Mouse (Mus musculus) testis, adult 2 months (tissue): ENCODE data around the gene Pfkfb3.

Experiments used
- CTCF ChIP-seq: fragments of 200-500 bp; IDR thresholded peaks from 2 replicates; pipeline ENCODE4 v1.5.1; 2012; ENCODE audit warnings: low read depth, mild to moderate bottlenecking, inconsistent platforms, low read length, moderate library complexity; ENCODE audit not compliant: control insufficient read depth, insufficient read depth, insufficient replicate concordance
- POLR2A ChIP-seq: fragments of 200-500 bp; IDR thresholded peaks from 2 replicates; pipeline ENCODE4 v1.6.1; 2012; ENCODE audit warnings: low read depth, mild to moderate bottlenecking, inconsistent platforms, low read length, moderate library complexity; ENCODE audit not compliant: control insufficient read depth

GRCm38 (mm10) chr2:11555316-11555715, 1.4 kb upstream of the Pfkfb3 start:
- TF ChIP-seq POLR2A (no peak), CTCF (no peak)
